Mouse (Mus musculus) skeletal muscle tissue, adult 2 months (tissue): ENCODE measurements around the gene Rtn4.
"Not testable (repeated sequence)": the region's sequence is repeated elsewhere in the genome, so short reads cannot be mapped to it uniquely, and the experiment has no call there.

Experiments
- DNase-seq: peaks from one replicate; pipeline ENCODE4 v3.0.0-alpha.2; 2012; ENCODE audit warnings: low read depth, low spot score

Rtn4 gene

DNA sequence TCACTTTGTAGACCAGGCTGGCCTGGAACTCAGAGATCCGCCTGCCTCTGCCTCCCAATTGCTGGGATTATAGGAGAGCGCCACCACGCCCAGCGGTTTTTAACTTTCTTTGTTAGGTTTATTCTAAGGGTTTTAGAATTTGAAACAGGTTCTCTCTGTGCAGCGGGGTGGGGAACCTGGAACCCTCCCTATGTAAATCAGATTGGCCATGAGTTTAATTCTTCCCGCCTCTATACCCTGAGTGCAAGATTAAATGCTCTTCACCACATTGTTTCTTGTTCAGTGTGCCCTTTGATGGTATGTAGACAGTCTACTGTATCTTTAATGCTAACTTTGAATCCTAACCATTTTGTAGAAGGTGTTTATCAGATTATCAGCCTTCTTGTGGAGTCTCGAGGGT is 21.4 kb downstream of the Rtn4 start:
- DNase-seq: no peak

DNA sequence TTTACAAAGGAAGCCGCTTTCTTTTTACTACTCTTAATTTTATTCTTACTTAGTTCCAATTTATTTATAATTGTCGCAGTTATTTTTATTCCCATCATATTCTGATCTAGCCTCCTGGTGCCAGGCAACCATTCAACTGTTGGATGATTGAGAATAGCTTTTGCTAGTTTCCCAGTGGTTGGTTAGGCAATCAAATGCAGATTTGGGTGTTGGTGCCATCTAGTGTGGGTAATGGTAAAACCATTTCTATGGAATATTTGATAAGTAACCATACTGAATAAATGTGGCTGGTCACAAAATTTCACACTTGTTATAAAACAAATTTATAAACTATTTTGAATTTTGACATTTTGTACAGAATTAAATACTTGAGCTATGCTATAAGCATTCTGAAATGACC is 22.0 kb downstream of the Rtn4 start:
- no peak for DNase-seq

DNA sequence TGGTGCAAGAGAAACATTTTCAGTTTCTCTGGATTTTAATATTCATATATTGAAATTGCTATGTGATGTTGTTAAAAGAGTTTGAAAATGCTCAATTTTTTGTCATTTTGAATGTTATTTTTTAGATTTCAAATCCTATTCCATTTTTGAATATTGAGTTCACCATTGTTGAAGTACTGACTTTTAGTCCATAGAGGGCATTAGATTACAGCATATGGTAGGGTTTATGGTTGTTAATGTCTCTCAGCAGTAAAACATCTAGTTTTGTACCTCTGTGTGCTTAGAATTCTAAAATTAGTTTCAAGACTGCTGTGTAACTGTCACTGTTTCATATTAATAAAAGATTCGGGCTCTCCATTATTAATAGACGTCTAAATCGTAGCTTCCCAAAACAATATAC is 22.8 kb downstream of the Rtn4 start:
- no peak for DNase-seq

DNA sequence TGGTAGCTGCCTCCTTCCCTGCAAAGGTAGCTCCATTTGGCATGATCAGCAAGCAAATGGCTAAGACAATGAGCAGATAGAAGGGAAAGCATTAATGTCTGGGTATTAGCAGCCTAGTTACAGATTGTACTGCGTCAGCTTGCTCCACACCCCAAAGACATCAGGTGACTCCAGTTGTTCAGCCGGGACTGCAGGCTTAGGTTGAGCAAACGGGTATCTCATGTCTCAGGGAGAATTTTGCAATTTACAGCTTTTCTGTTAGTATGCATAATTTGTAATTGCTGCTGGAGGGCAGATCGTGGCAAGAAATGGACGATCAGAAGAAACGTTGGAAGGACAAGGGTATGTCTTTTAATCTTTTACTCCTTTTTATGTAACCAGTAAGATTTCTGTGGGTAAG is 25.8 kb downstream of the Rtn4 start:
- DNase-seq: peak; percentile 63

DNA sequence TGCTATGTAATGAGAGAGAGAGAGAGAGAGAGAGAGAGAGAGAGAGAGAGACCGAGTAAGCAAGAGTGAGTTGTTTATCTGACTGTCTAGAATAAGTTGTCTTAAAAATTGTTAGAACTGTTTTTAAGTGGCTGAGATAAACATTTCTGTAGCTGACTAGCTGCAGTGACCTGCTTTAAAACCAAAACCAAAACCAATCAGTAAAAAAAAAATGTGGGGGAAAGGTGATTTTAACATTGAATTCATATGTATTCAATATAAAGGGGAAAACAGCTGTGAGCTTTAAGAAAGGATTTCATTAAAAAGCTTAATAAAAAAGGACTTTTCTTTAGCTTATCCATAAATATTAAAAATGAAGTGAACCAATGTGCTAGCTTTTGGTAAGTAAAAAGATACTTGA is 26.9 kb downstream of the Rtn4 start:
- no peak for DNase-seq

DNA sequence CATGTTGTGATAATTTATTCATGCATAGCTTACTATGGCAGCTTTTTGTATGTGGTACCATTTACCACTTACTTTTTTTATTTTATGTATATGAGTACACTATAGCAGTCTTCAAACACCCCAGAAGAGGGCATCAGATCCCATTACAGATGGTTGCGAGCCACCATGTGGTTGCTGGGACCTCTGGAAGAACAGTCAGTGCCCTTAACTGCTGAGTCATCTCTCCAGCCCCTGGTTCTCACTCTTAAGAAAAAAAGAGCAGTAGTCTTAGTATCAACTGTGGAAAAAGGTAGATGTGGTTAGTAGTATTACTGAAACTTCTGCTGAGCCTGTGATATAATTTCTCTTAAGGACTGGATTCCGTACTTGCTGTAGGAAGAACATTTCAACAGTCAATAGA is 31.5 kb downstream of the Rtn4 start:
- DNase-seq: no peak

DNA sequence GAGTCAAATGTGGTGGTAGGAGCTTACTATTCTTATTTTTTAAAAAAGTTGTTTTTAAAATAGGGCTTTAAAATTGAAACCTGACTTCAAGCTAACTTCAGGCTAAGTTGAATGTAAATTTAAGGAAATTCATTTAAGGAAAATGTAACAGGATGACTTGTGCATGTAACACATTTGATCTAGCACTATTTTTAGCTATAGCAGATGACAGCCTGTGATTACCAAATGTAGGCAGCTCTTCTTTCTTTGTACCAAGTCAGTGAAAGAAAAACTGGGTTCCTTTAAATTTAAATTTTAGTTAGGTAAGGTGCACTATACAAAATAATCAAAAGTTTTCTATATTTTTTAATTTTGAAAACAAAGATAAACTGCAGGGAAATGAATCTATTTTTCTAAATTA is 32.4 kb downstream of the Rtn4 start:
- peak; percentile 52 for DNase-seq

DNA sequence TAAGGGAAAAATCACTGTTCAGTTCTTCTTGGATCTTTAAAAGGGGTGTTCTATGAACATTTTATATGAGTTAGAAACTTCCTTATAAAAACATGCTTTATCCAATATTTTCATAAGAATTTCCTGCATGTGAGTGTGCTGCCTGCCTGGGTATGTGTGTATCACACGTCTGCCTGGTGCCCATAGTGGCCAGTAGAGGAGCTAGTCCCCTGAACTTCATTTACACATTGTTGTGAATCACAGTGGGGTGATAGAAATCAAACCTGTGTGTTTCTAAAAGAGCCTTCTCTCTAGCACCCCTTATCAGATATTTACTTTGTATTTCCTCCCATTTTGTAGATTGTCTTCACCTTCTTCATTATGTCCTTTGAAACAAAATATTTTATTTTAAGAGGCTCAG is 32.9 kb downstream of the Rtn4 start:
- no peak for DNase-seq

DNA sequence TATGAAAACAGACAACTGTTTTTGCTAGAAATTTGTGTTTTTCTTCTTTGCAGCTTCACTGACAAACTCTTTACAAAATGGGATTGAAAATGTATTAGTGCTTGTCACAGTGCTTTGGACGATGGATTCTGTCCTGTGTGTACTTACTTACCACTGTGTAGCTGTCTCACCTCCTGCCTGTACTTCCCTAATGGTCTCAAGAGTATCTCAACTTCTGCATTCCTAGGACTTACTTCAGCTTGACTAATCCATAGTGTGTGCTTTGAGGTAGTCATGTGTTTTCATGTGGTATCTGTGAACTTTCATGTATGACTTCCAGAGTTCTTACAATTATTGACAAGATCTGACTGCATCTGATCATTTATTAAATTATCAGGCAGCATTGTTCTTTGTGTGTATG is 35.2 kb downstream of the Rtn4 start:
- DNase-seq: no peak

DNA sequence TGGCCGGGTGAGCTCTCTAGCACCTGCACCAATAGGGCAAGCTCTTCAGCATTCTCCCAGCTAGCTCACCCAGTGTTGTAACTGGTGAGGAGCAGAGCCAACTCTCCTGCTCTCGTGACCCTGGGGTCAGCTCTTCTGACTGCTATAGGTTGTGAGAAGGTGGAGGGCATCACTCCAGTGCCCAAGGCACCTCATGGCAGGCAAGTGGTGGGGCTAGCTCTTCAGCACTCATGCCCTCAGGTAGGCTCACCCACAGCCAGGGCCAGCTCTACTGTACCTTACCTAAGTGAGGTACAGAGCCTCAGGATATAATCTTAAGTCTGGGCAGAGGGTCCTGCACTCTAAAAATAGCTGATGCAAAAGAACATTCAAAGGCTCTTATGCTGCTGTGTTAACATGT is 47.0 kb downstream of the Rtn4 start:
- no peak for DNase-seq

DNA sequence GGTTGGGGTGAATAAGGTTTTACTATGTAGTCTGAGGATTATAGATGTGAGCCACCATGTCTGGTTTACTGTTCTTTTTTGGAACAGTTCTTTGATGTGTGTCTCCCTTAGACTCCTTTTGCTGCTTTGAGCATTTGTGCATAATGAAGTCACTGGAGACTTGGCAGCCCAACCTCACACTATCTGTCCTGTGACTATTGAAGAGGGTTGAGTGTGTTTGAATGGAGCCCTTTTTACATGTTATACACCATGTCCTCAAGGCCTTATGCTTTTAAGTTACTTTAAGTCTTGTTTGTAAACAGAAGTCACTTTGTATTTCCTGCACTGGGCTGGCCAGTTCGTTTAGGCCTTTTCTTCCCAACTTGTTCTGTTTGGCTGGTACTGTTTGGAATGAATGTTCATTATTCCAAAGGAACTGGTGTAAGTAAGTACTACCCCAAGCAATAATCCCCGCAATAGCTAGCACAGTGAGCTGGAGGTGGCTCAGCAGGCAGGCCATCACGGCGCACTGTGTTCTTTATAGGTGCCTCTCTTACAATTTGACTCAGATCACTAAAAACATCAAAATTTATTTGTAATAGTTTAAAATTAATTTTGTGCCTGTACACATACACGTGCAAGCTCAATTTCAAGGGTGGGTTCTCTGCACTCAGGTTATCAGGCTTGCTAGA is 52.1 kb downstream of the Rtn4 start:
- no peak for DNase-seq

DNA sequence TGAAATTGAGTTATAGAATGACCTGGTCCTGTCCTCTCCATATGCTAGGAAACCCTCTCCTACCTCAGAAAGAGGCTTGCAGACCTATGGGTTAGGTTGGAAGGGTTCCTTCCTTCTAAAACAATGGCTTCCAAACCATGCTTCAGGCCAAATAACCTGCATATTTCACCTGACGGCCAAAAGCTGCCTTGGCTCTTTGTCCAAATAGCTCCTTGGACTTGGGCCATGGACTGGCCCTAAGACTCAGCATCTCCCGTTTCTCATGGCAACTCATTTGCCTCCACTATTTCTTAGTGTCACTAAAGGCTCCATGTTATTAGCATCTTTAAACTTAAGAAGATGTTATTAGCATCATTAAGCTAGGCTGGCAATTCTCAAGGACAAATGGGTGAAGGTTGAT is 52.8 kb downstream of the Rtn4 start:
- DNase-seq: no peak

DNA sequence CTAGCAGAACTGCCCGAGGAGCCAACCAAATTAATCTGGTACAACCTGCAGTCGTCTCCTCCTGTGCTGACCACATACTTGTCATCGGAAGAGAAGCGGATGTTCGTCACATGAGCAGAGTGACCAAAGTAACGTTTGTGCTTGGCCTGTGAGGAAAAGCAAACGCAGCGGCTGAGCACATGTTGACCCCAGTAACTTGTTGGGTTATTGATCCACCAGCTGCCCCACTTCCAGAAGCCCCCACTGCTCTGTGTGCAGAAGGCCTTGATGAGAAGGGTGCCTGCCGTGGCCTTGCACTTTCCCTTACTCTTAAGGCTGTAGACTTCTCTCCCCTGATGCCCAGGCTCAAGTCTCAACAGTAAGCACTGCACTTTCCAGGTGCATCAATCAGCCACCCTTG is 53.5 kb downstream of the Rtn4 start:
- DNase-seq: no peak

DNA sequence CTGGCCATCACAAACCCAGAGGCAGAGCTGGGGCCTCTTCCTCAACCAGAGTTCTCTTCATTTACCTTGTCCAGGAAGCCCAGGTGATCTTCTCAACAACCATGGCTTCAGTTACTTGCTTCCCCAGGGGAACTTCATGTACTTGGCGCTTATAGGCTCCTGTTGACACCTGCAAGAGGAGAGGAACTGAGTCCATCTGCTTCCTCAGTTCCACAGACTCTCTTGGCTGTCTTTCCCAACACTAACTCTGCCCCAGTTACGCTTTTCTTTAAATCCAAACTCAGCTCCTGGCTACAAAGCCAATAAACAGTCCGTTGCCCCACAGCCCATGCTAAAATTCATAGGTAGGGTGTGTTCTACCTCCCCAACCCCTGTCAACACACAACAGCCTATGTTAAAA is 54.6 kb downstream of the Rtn4 start:
- no peak for DNase-seq

DNA sequence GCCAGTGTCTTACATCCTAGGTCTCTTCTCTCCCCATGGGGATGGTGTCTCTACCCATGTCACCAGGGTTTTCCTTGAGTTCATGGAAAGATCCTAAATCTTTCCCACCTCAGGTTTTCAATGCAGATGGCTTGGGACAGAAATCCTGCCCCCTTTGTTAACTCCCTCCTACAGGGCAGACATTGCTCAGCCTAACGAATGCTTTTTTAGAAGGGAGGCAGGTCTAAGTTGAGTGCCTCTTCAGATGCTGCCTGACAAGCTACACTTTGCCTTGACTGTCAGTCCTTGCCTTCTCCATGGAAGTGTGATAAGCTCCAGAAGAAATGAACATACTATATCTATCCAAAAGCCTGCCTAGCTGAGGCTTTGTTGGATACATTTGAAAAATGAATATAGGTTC is 55.1 kb downstream of the Rtn4 start:
- no peak for DNase-seq

DNA sequence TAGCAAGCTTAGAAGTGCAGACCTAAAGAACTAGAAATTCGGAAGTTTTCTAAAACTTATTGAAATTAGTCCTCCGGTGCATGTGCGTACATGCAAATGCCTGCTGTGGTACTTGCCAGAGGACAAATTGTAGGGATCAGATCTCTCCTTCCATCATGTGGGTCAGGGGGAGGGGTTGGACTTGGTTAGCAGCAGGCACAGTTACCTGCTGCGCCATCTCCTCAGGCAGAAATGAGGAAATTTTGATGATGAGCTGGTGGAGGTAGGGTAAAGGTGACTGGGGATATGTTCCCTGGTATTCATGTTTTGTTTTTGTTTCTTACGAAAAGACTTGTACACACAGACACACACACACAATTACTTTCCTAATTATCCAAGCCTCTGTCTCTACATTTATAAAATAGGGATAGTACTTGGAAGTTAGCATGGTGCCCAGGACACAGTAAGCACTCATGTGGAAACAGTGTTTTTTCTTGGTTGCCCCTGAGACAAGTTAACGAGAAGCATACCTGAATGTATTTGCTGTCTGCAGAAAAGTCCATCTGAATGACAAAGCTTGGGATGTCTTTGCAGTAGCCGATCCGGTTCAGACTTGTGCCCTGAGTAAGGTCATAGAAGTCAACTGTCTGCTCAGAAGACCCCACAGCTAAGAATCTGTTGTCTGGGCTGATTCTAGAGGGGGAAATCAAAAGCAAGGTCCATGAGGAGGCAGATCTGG is 56.2 kb downstream of the Rtn4 start:
- no peak for DNase-seq

DNA sequence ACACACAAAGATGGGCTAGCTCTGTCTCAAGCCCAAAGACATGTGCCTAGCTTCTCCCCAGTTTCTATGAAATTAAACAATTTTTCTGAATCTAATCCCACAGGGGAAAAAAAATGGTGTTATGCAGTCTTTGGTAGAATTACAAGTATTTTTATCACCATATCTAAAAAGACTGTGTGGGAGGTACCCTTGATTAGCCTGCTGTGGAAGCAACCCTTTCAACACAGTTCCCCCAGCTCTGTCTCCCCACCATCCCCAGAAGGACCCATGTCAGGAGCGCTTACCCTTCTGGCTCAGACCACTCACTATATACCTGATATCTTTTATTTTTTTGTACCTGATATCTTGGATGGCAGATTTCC is 56.7 kb downstream of the Rtn4 start:
- no peak for DNase-seq

DNA sequence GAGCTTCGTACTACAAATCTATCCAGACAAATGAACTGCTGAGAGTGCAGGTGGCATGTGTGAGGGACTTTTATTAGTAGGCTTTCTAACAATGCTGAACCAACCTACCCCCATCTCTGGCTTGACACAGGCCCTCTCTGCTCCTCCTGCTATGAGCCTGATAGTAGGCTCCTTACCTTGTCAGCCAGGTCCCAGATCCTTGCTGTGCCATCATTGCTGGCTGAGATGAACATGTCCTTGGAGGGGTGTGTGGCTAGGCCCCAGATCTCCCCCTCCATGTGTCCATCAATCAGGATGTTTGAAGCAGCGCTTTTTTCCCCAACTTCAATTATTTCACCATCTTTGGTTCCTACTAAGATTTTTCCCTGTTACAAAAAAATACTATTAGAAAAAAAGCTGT is 58.3 kb downstream of the Rtn4 start:
- no peak for DNase-seq

DNA sequence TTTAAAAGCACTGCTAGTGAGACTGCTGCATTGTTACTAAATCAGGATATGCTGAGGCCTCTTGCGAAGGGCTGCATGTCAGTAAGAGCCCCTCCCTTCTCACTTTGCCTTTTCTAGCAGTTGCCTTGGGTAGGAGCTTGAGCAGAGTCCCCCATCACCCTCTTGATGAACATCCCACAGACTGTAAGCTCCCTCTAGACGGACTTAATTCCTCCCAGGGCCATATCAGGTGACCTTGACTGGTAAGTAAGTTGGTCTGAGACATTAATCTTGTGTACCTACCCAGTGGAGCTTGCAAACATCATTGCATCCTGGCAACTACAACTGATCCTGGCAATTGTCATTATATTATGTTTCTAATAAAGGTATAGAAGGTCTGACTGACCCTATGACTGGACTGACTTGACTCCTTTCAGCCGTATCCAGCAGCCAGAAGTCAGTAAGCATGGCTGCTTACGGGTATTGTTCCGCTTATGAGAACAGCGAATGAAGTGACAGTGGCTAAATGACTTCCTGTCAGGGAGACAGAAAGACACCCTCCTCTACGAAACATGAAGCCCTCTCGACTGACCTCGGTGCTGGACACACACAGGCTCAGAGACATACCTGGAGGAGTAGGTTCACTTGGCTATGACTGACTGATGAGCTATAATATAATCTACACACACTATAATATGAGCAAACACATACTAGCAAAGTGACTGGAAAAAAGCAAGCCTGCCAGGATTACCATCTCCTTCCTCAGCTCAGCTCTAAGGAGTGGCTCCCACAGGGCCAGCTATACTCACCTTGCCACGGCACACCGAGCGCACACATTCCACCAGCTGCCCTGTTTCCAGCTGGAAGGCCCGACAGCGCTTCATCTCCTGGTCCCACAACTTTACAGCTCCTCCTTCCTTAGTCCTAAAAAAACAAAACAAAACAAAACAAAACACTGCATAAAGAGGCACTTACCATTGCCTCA is 59.2 kb downstream of the Rtn4 start:
- DNase-seq: no peak

DNA sequence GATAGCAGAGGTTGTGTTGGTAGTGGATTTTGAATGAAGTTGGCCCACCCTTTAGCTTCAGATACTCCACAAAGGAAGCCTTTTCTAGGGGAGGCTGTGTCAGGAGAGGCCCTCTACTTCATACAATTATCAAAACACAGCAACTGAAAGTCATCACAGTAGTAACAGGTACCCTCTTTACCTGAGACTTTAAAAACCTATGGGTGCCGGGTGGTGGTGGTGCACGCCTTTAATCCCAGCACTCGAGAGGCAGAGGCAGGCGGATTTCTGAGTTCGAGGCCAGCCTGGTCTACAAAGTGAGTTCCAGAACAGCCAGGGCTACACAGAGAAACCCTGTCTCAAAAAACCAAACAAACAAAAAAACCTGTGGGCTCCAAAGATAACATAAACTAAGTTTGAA is 63.3 kb downstream of the Rtn4 start:
- not testable (repeated sequence) for DNase-seq

DNA sequence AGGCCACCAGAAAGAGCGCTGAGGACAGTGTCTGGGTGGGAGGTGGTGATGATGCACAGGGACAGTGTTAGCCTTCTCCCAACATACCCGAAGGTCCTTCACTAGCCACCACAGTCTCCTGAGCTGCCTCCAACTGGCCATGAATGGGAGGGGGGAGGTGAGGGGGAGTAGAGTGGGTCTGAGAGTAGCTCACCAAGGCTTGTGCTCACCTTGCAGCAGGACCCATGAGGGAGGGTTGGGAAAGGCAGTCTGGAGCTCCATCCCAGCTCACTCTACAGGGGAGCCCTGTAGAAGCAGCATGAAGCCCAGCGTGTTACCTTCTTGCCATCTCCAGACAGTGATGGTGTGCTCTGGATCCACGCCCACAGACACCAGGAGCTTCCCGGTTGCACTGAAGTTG is 65.9 kb downstream of the Rtn4 start:
- no peak for DNase-seq

DNA sequence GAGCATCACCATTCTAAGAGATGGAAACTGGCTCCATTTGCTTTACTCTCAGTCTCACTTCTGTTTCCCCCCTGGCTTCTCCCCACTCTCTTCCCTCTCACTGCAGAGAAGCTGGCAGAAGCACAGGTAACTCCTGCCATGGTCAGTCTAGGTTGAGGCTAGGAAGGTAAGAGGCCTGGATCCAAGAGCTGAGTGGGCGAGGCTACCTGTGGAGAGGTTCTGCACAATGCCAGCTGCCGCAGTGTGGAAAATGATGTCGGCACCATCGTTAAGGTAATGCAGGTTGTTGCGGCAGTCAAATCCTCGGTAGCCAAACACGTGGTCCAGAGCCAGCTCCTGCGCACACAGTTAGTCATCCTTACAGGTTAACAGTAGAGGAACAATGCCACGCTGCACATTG is 68.6 kb downstream of the Rtn4 start:
- DNase-seq: no peak

DNA sequence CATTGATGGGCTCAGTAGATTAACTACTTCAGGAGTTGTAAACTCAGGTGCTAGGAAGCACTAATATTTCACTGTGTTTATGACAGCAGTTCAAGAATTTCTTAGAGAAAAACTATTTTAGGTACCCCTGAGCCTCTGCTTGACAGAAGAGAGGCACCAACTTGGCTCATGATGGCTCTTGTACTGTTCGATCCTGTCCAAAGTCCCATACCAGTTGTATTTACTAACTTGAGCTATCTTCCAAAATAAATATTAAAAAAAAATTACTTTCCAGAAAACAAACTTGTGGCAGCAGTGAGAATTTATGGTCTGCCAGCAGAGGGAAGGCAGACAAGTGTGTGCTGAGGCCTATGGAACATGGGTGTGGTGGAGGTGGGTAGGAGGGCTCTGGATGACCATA is 70.0 kb downstream of the Rtn4 start:
- DNase-seq: no peak
